Mouse (Mus musculus) midbrain, embryonic 11.5 days (tissue): ENCODE measurements at regions not wholly inside any gene's neighbourhood (a gene's known extent, or its start where the extent isn't known, plus 50 kb on each side); places are given as distances from the start of the nearest gene placed in this dataset.
A peak's percentile ranks its signal among the peaks of the same experiment; 100 is the strongest.

Experiments
- ATAC-seq: fragments of 200-750 bp; cut with Nextera tagmentation; 2 replicates; pipeline ENCODE4 v1.8.0; 2017; ENCODE audit warnings: moderate TSS enrichment, moderate library complexity; ENCODE audit not compliant: low FRiP score
- DNase-seq: peaks from one replicate; pipeline ENCODE4 v3.0.0; 2015; ENCODE audit warnings: low spot score; ENCODE audit errors: missing footprints
- H3K27ac ChIP-seq: fragments of 300-500 bp; sonication (generic); 2 replicates; pipeline ENCODE4 v1.5.1; 2014; ENCODE audit warnings: low read depth, low read length
- H3K27me3 ChIP-seq: fragments of 300-500 bp; sonication (generic); 2 replicates; pipeline ENCODE4 v1.6.1; 2014; ENCODE audit warnings: mild to moderate bottlenecking, low read length, moderate library complexity, mixed read lengths; ENCODE audit not compliant: control insufficient read depth, insufficient read depth
- H3K36me3 ChIP-seq: fragments of 300-500 bp; sonication (generic); 2 replicates; pipeline ENCODE4 v1.6.1; 2014; ENCODE audit warnings: mild to moderate bottlenecking, low read length, moderate library complexity, mixed read lengths; ENCODE audit not compliant: control insufficient read depth, insufficient read depth
- H3K4me1 ChIP-seq: fragments of 300-500 bp; sonication (generic); 2 replicates; pipeline ENCODE4 v1.6.1; 2014; ENCODE audit warnings: low read length; ENCODE audit not compliant: control insufficient read depth, insufficient read depth
- H3K4me2 ChIP-seq: fragments of 300-500 bp; sonication (generic); 2 replicates; pipeline ENCODE4 v1.6.1; 2014; ENCODE audit warnings: mild to moderate bottlenecking, moderate library complexity
- H3K4me3 ChIP-seq: fragments of 300-500 bp; sonication (generic); 2 replicates; pipeline ENCODE4 v1.5.1; 2014; ENCODE audit warnings: low read depth, low read length
- H3K9ac ChIP-seq: fragments of 300-500 bp; sonication (generic); 2 replicates; pipeline ENCODE4 v1.6.1; 2014; ENCODE audit warnings: low read length
- H3K9me3 ChIP-seq: fragments of 300-500 bp; sonication (generic); 2 replicates; pipeline ENCODE4 v1.6.1; 2016; ENCODE audit warnings: low read length; ENCODE audit not compliant: control insufficient read depth
- WGBS: fragments of 180-500 bp; shearing (Covaris S2); extraction: QIAGEN DNeasy Blood & Tissue Kit; methylation state at CpG from one replicate; pipeline ENCODE4 v1.1.7; 2014; 5-methylcytosine and 5-hydroxymethylcytosine counted together

DNA sequence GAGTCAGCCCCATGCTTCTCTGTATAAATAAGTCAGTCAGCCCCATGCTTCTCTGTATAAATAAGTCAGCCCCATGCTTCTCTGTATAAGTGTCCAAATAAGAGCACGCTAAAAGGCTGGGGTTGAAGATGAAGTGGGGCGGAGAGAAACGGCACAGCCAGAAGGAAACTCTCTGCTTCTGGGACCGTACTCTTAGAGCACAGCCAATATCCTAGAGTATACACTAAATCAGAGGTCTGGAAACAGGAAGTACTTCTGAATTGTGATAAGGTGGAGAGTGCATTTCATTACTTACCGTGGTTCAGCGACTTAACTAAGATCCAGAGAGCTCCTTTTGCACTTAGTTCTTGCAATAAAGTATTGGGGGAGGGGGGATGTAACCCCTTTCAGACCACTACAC lies 112.1 kb upstream of the Foxd3 start:
- Histone ChIP-seq H3K4me1 (no peaks in the 10 kb centered on the region), H3K9ac (no peak overlapping the region), H3K36me3 (no peaks in the 10 kb centered on the region), H3K27me3 (no peaks in the 10 kb centered on the region), H3K4me2 (no peak overlapping the region), H3K9me3 (no peaks in the 10 kb centered on the region), H3K4me3 (no peak overlapping the region), H3K27ac (no peak overlapping the region)
- ATAC-seq (no peak), DNase-seq (no peak)
- WGBS, result 87% methylated on average over 6 of the region's 6 CpGs

DNA sequence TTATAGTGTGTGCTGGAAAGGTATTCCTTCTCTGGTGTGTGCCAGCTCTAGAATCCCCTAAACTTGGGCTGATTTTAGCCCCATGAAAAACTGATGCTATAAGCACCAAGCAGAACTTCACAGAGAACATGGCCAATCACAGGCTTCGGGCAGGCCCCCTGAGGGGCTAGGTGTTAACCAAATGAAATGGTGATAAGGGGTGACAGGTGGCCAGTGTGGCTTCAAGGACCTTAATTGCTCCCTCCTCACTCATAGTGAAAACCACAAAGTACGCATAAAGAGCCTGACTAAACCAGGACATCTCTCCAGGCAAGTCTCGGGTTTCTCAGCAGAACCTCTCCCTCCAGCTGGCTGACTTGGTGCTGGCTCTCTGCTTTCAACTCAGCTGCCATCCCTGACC lies 110.4 kb upstream of the Foxd3 start:
- H3K9ac ChIP-seq, result no peak overlapping the region
- H3K27ac ChIP-seq, result no peak overlapping the region
- H3K9me3 ChIP-seq, result no peaks in the 10 kb centered on the region
- no peak overlapping the region for H3K4me2 ChIP-seq
- no peaks in the 10 kb centered on the region for H3K36me3 ChIP-seq
- WGBS, result 52% methylated on average over 3 of the region's 3 CpGs
- no peaks in the 10 kb centered on the region for H3K27me3 ChIP-seq
- no peaks in the 10 kb centered on the region for H3K4me1 ChIP-seq
- H3K4me3 ChIP-seq, result no peak overlapping the region
- ATAC-seq (no peak), DNase-seq (no peak)

DNA sequence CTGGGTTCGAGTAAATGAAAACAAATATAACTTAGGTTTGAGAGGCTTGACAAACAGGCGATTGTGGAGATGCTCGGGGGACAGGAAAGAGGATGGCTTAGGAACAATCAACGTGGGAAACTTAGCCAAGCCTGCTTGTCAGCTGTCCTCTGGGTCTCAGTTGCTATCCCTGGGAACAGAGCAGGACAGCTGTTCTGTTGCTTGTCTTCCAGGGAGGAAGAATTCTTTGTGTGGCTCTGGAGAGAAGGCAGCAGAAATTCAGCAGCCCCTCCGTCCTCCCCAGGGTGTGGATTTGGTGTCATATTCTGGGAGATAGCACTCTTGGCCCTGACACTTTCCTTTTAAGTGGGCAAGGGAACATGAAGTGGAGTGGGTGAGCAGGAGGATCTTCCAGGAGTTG lies 98.1 kb upstream of the Foxd3 start:
- ATAC-seq, result no peak
- Histone ChIP-seq H3K4me1 (no peaks in the 10 kb centered on the region), H3K4me2 (no peak overlapping the region), H3K27me3 (peaks cover 28% of the 10 kb centered on the region), H3K27ac (no peak overlapping the region), H3K9me3 (no peaks in the 10 kb centered on the region), H3K36me3 (no peaks in the 10 kb centered on the region), H3K9ac (no peak overlapping the region), H3K4me3 (no peak overlapping the region)
- DNase-seq, result no peak
- WGBS, result 59% methylated on average over 5 of the region's 5 CpGs

DNA sequence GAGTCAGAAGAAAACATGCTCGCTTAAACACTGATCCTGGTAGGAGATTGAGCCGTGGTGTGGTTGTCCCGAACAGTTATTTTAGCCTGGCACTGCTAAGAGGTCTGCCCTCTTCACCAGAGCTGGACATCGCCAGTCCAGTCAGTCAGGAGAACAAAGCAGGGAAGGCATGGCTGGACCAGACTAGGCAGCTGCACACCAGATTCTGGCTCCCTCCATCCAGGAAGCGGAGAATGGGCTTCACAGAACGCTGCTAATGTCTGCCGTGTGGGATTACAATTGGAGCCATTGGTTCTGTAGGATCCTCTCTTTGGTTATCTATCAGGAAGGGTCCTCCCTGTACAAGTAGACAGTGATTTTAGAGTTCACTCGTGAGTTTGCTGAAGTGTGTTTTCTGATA lies 95.5 kb upstream of the Foxd3 start:
- Histone ChIP-seq H3K9me3 (no peaks in the 10 kb centered on the region), H3K4me1 (no peaks in the 10 kb centered on the region), H3K36me3 (no peaks in the 10 kb centered on the region), H3K27ac (no peak overlapping the region), H3K4me3 (no peak overlapping the region), H3K4me2 (no peak overlapping the region), H3K27me3 (peaks cover 39% of the 10 kb centered on the region), H3K9ac (no peak overlapping the region)
- DNase-seq, result peak; percentile 87
- 36% methylated on average over 8 of the region's 8 CpGs for WGBS
- ATAC-seq, result no peak

DNA sequence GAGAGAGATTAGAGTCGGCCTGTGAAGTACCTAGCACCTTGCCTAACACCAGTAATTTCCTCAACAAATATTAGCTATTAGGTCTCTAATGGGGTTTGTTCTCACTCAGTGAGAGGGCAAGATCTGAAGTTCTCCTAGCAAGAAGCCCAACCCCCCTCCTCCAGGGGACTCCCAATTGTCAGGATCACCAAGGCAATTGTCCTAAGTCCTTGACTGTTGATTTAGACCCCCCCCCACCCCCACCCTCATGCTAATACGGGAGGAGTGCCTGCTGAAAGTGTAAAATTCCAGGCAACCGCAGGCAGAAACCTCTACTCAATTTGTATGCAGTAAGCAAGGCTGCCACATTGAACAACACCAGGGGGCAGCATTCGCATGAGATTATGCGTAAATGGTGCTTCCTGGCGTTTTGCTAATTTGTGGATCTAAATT lies 94.6 kb upstream of the Foxd3 start:
- Histone ChIP-seq H3K4me3 (no peak overlapping the region), H3K4me2 (no peak overlapping the region), H3K27ac (no peak overlapping the region), H3K4me1 (no peaks in the 10 kb centered on the region), H3K9me3 (no peaks in the 10 kb centered on the region), H3K9ac (no peak overlapping the region), H3K36me3 (no peaks in the 10 kb centered on the region), H3K27me3 (peaks cover 39% of the 10 kb centered on the region)
- DNase-seq, result peak; percentile 89
- WGBS, result 7% methylated on average over 6 of the region's 6 CpGs
- ATAC-seq, result no peak

DNA sequence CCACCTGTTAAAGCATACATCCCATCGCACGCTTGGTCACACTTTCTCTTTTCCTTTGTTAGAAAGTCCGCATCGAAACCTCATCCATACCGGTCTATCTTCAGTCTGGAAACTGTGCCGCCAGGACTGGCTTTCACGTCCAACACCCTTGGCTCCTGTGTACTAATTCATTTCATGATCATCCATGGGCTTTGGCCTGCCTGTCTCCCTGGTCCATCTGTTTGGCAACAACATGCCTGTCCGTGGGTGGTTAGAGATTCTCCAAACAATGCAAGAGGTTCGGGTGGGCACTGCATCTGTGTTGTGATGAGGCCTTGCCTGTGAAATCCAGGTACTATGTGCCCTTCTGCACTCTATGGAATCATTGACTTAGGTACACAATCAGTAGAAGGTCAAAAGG lies 90.7 kb upstream of the Foxd3 start:
- H3K36me3 ChIP-seq, result no peaks in the 10 kb centered on the region
- H3K4me2 ChIP-seq, result no peak overlapping the region
- 88% methylated on average over 9 of the region's 9 CpGs for WGBS
- H3K27me3 ChIP-seq, result peaks cover 57% of the 10 kb centered on the region
- H3K4me1 ChIP-seq, result no peaks in the 10 kb centered on the region
- DNase-seq, result no peak
- ATAC-seq, result no peak
- H3K4me3 ChIP-seq, result no peak overlapping the region
- no peak overlapping the region for H3K27ac ChIP-seq
- 0 out of 2 replicates have a peak, but pooled peaks cover 4% of the 10 kb centered on the region for H3K9me3 ChIP-seq
- no peak overlapping the region for H3K9ac ChIP-seq

DNA sequence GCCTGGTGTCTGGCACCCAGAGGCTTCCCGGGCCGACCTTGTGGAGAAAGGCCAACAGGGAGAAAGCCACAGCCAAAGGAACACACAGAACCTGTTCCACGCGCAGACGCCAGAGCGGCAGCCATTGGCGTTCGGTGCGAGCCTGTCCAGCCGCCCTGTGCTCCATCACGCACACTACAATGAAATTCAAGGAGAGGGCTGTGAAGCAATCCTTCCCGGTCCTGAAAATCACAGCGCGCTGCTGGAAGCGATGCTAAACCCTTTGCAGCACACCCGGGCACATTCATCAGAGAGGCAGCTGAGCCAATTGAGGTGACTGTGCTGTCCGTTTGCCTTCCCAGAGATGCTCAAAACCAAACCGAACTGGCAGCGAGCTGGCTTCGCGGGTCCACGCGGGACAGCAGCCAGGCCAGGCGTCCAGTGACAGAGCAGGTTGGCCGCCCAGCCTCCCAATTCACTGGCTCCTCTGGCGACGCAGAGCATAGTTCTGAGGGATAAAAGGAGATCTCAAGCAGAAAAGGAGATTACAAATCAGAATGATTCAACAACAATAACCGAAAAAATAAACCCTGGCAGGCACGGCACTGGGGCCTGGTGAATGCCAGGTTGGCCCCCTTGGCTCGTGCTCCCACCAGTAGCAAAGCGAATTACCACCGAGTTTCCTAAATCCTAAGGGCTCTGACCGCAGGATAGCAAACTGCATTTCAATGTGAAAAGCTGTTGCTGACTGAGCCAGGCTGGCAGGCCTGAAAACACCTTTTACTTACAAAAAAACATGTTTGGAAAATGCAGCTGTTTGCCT lies 83.1 kb upstream of the Foxd3 start:
- ATAC-seq (peak; percentile 71), DNase-seq (peak; percentile 97)
- Histone ChIP-seq H3K36me3 (no peaks in the 10 kb centered on the region), H3K4me2 (peak overlapping the region; percentile 36), H3K27ac (no peak overlapping the region), H3K27me3 (peaks cover 74% of the 10 kb centered on the region), H3K9ac (peak overlapping the region; percentile 39; the same call in 1 of the 2 replicates), H3K4me1 (peaks cover 14% of the 10 kb centered on the region), H3K4me3 (peak overlapping the region; percentile 3), H3K9me3 (0 out of 2 replicates have a peak, but pooled peaks cover 4% of the 10 kb centered on the region)
- under 1% methylated on average over 33 of the region's 33 CpGs for WGBS

DNA sequence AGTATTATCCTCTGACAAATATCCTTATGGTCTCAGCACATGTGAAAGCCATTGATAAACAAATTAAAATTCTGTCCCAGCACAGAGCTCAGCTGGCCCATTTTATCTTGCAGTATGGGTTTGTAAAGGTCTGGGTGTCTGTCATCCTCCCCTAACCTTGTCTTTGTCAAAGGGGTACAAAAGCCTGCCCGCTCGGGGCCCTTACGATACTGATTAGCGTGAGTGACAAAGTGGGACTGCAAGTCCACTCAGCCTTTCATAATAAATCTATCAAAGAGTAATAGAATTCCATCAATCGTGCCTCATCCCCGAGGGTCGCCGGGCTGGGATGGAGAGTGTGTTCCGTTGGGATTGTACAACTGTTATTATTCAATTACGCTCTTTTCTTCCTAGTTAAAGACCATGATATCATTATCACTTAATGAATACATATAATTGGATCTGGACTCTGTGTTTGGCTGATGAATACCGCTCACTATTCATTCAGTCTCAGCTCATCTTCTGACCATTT lies 82.0 kb upstream of the Foxd3 start:
- H3K9ac ChIP-seq, result no peak overlapping the region
- peaks cover 77% of the 10 kb centered on the region for H3K27me3 ChIP-seq
- WGBS, result 11% methylated on average over 11 of the region's 11 CpGs
- H3K27ac ChIP-seq, result no peak overlapping the region
- no peaks in the 10 kb centered on the region for H3K36me3 ChIP-seq
- ATAC-seq, result peak; percentile 81
- H3K4me1 ChIP-seq, result peaks cover 14% of the 10 kb centered on the region
- DNase-seq, result peak; percentile 93
- no peak overlapping the region for H3K4me2 ChIP-seq
- H3K4me3 ChIP-seq, result no peak overlapping the region
- no peaks in the 10 kb centered on the region for H3K9me3 ChIP-seq

DNA sequence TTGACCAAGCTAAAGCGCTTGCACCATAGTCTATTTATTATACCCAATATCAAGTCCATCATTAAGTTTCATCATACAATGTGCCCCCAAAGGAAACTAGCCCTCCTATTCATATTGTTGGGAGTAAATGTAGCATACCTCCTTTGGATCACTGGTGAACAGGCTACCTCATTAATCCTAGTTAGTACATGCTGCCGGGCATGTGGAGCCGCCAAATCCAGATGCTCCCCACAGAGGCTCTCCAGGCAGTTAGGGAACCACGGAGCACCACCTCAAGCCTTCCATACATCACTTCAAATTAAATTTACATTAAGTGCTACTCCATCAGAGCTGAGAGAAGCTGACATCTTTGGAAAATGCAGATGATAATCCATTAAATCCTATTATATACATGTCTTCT lies 81.1 kb upstream of the Foxd3 start:
- Histone ChIP-seq H3K4me1 (peaks cover 14% of the 10 kb centered on the region), H3K27me3 (peaks cover 69% of the 10 kb centered on the region), H3K4me2 (no peak overlapping the region), H3K27ac (no peak overlapping the region), H3K4me3 (no peak overlapping the region), H3K9ac (no peak overlapping the region), H3K36me3 (no peaks in the 10 kb centered on the region), H3K9me3 (no peaks in the 10 kb centered on the region)
- ATAC-seq (no peak), DNase-seq (no peak)
- 29% methylated on average over 4 of the region's 4 CpGs for WGBS
